Mouse (Mus musculus) monocyte, adult 59 days (primary cell): Measurements from ENCODE around the gene Akr1b3. TPM values are rescaled to one million over a fixed set of nuclear protein-coding genes. Genes with fewer than 3 reads are reported as not detected.

Experiments used
- total RNA-seq, 2 experiments: library from RNA; stranded (reverse); gene quantifications; one replicate each; pipeline ENCODE4 v1.2.4; 2023

Akr1b3 gene
- total RNA-seq = 10 to 100 TPM; 58.3 to 77.7 TPM

GRCm38 (mm10) chr6:34316854-34317771, at the start of gene Akr1b3:
TSS of gene Akr1b3 (minus strand) at chr6:34317478.

GRCm38 (mm10) chr6:34353658-34354353, 36.5 kb upstream of the Akr1b3 start, which contains the start of gene Akr1b8:
TSS of gene Akr1b8 (plus strand) at chr6:34354119.

Other genes with a start within 250 kb of the Akr1b3 start
- 10 to 100 TPM; 22.3 to 30.7 TPM for gene Slc35b4, start 140.4 kb downstream of the Akr1b3 start, total RNA-seq
- gene Akr1b8, start 36.6 kb upstream of the Akr1b3 start, total RNA-seq = under 1 TPM in 1 of 2 experiments, not detected in 1; 0.37 TPM
- gene Akr1b10, start 66.7 kb upstream of the Akr1b3 start, total RNA-seq = 10 to 100 TPM; 37.6 to 45.5 TPM
- 1 to 10 TPM; 4.4 to 5.0 TPM for gene Akr1b7, start 94.9 kb upstream of the Akr1b3 start, total RNA-seq
- gene Bpgm, start 158.7 kb upstream of the Akr1b3 start, total RNA-seq = 10 to 100 TPM; 10.6 to 11.2 TPM